Mouse (Mus musculus): ENCODE measurements around the gene Gm49387. TPM values are rescaled to one million over a fixed set of nuclear protein-coding genes. Genes with fewer than 3 reads are reported as not detected.
A peak's percentile ranks its signal among the peaks of the same experiment; 100 is the strongest.

Gene Gm49387
- 1.7 and 1.9 TPM in 2 replicates for polyA plus RNA-seq (2015; fragmentation: Nextera tagmentation; extraction: Ambion mirVana)

- TF ChIP-seq EP300 (IDR thresholded peaks at IDR 0.05) (no peak), CTCF (IDR thresholded peaks at IDR 0.05) (no peak)
- Histone ChIP-seq H3K9me3 (ENCODE audit: low read length) (no peaks in the 10 kb centered on the region), H3K4me2 (replicated peaks; ENCODE audit: low read depth, low read length) (peak within 1 kb of the TSS; percentile 82), H3K36me3 (ENCODE audit: insufficient read depth, low read length) (no peaks in the 10 kb centered on the region), H3K9ac (replicated peaks; ENCODE audit: low read depth) (peak within 1 kb of the TSS; percentile 64), H3K27me3 (replicated peaks; ENCODE audit: insufficient read depth, low read length) (no peaks in the 10 kb centered on the region), H3K4me3 (ENCODE audit: low read depth, low read length) (peak within 1 kb of the TSS; percentile 70), H3K4me1 (ENCODE audit: insufficient read depth, low read depth, low read length) (peaks cover 13% of the 10 kb centered on the region; the same call in 1 of the 2 replicates), H3K27ac (ENCODE audit: low read length) (peak within 1 kb of the TSS; percentile 38; the same call in 1 of the 2 replicates)
- DNase-seq (ENCODE audit: low spot score) (peak; percentile 41), ATAC-seq (peak; percentile 8)
- WGBS: 3% methylated on average over 26 of the region's 26 CpGs
Observed at GRCm38 (mm10) chr14:31640346-31640889, at the start of gene Gm49387. Gene Gm49387 (minus strand): TSS chr14:31640878.

DNA sequence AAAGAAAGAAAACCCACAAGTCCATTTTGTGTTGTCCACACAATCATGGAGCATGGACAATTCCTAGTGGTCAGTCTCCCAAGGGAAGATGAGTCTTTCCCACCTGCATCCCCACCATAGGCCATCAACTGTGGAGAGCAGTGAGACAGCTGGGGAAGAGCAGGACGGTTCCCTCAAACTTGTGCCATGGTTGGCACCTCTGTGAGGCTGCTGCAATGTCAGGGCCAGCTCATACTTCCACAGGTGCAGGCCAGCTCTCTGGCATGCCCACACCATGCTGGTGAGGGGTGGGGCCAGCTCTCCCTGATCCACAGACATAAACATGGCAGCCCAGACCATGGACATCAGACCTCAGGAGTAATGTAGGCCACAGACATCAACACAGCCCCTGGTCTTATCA lies 45.6 kb upstream of the Gm49387 start:
- no peak overlapping the region for H3K4me3 ChIP-seq (ENCODE audit: low read depth, low read length)
- ATAC-seq: no peak
- H3K9ac ChIP-seq (replicated peaks; ENCODE audit: low read depth): no peak overlapping the region
- no peaks in the 10 kb centered on the region for H3K36me3 ChIP-seq (ENCODE audit: insufficient read depth, low read length)
- H3K27ac ChIP-seq (ENCODE audit: low read length): no peak overlapping the region
- H3K4me2 ChIP-seq (replicated peaks; ENCODE audit: low read depth, low read length): no peak overlapping the region
- peaks cover 3% of the 10 kb centered on the region; the same call in 1 of the 2 replicates for H3K4me1 ChIP-seq (ENCODE audit: insufficient read depth, low read depth, low read length)
- H3K9me3 ChIP-seq (ENCODE audit: low read length): no peaks in the 10 kb centered on the region
- TF ChIP-seq EP300 (IDR thresholded peaks at IDR 0.05): no peak
- no peak for DNase-seq (ENCODE audit: low spot score)
- WGBS: 83% methylated on average over 1 of the region's 1 CpGs
- no peaks in the 10 kb centered on the region for H3K27me3 ChIP-seq (replicated peaks; ENCODE audit: insufficient read depth, low read length)

GRCm38 (mm10) chr14:31685680-31686079 lies 45.0 kb upstream of the Gm49387 start:
- no peaks in the 10 kb centered on the region for H3K36me3 ChIP-seq (ENCODE audit: insufficient read depth, low read length)
- H3K27ac ChIP-seq (ENCODE audit: low read length): no peak overlapping the region
- H3K27me3 ChIP-seq (replicated peaks; ENCODE audit: insufficient read depth, low read length): no peaks in the 10 kb centered on the region
- peaks cover 3% of the 10 kb centered on the region; the same call in 1 of the 2 replicates for H3K4me1 ChIP-seq (ENCODE audit: insufficient read depth, low read depth, low read length)
- no peak overlapping the region for H3K4me3 ChIP-seq (ENCODE audit: low read depth, low read length)
- H3K9ac ChIP-seq (replicated peaks; ENCODE audit: low read depth): no peak overlapping the region
- WGBS: 81% methylated on average over 10 of the region's 10 CpGs
- ATAC-seq (no peak), DNase-seq (ENCODE audit: low spot score) (no peak)
- no peak overlapping the region for H3K4me2 ChIP-seq (replicated peaks; ENCODE audit: low read depth, low read length)
- H3K9me3 ChIP-seq (ENCODE audit: low read length): no peaks in the 10 kb centered on the region
- TF ChIP-seq CTCF (IDR thresholded peaks at IDR 0.05) (no peak), EP300 (IDR thresholded peaks at IDR 0.05) (no peak)

DNA sequence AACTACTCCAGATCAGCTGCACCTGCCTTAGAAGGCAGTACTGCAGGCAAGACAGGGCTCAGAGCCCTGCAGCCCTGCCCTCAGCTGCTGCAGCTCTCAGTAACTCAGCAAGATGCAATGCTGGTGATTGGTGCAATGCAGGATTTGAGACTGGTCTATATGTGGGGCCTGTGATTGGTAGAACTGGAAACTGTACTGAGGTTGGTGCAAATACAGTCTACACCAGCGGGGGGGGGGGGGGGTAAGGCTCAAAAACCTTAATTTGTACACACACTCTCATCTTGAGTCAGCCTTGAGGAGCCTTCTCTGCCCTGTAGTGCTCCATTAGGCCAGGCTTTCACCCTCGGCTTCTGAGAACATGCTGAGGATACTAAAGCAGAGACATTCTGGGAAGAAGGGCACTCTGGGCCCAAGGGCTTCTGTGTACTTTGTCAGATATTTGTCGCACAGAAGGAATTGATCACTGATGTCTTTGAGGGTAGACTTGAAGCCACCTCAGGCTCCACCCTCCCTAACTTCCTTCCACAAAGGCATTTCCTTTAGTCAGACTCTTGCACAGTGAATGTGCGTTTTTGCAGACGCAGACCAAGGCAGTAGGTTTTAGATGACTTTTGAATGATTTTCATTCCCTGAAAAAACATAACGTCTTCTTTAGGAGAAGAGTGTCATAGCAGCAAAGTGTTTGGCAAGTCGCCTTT lies 43.8 kb upstream of the Gm49387 start:
- H3K9me3 ChIP-seq (ENCODE audit: low read length): no peaks in the 10 kb centered on the region
- WGBS: 49% methylated on average over 7 of the region's 7 CpGs

GRCm38 (mm10) chr14:31683610-31684009 lies 42.9 kb upstream of the Gm49387 start:
- Histone ChIP-seq H3K4me2 (replicated peaks; ENCODE audit: low read depth, low read length) (no peak overlapping the region), H3K4me3 (ENCODE audit: low read depth, low read length) (no peak overlapping the region), H3K27ac (ENCODE audit: low read length) (no peak overlapping the region), H3K27me3 (replicated peaks; ENCODE audit: insufficient read depth, low read length) (no peaks in the 10 kb centered on the region), H3K9ac (replicated peaks; ENCODE audit: low read depth) (no peak overlapping the region), H3K36me3 (ENCODE audit: insufficient read depth, low read length) (no peaks in the 10 kb centered on the region), H3K9me3 (ENCODE audit: low read length) (no peaks in the 10 kb centered on the region), H3K4me1 (ENCODE audit: insufficient read depth, low read depth, low read length) (peaks cover 3% of the 10 kb centered on the region; the same call in 1 of the 2 replicates)
- ATAC-seq: no peak
- 88% methylated on average over 2 of the region's 2 CpGs for WGBS
- no peak for DNase-seq (ENCODE audit: low spot score)
- TF ChIP-seq EP300 (IDR thresholded peaks at IDR 0.05) (no peak), CTCF (IDR thresholded peaks at IDR 0.05) (no peak)

More for the DNA sequence above, 43.8 kb upstream of the Gm49387 start:
- Histone ChIP-seq H3K27me3 (replicated peaks; ENCODE audit: insufficient read depth, low read length) (no peaks in the 10 kb centered on the region), H3K36me3 (ENCODE audit: insufficient read depth, low read length) (no peaks in the 10 kb centered on the region), H3K9ac (replicated peaks; ENCODE audit: low read depth) (no peak overlapping the region), H3K27ac (ENCODE audit: low read length) (no peak overlapping the region), H3K4me2 (replicated peaks; ENCODE audit: low read depth, low read length) (no peak overlapping the region), H3K4me1 (ENCODE audit: insufficient read depth, low read depth, low read length) (peaks cover 3% of the 10 kb centered on the region; the same call in 1 of the 2 replicates), H3K4me3 (ENCODE audit: low read depth, low read length) (no peak overlapping the region)
- TF ChIP-seq CTCF (IDR thresholded peaks at IDR 0.05): no peak
- TF ChIP-seq EP300 (IDR thresholded peaks at IDR 0.05): no peak
- ATAC-seq: no peak
- no peak for DNase-seq (ENCODE audit: low spot score)

- DNase-seq (ENCODE audit: low spot score) (no peak), ATAC-seq (0 out of 2 replicates have a peak, but pooled peaks have one; percentile 32)
Observed at GRCm38 (mm10) chr14:31681931-31682555, 41.4 kb upstream of the Gm49387 start.

More at GRCm38 (mm10) chr14:31681931-31682555, 41.4 kb upstream of the Gm49387 start:
- Histone ChIP-seq H3K27ac (ENCODE audit: low read length) (peak overlapping the region; percentile 39), H3K9ac (replicated peaks; ENCODE audit: low read depth) (no peak overlapping the region), H3K4me1 (ENCODE audit: insufficient read depth, low read depth, low read length) (peaks cover 3% of the 10 kb centered on the region; the same call in 1 of the 2 replicates), H3K4me2 (replicated peaks; ENCODE audit: low read depth, low read length) (no peak overlapping the region), H3K27me3 (replicated peaks; ENCODE audit: insufficient read depth, low read length) (no peaks in the 10 kb centered on the region), H3K9me3 (ENCODE audit: low read length) (no peaks in the 10 kb centered on the region), H3K36me3 (ENCODE audit: insufficient read depth, low read length) (no peaks in the 10 kb centered on the region), H3K4me3 (ENCODE audit: low read depth, low read length) (no peak overlapping the region)
- WGBS: 29% methylated on average over 5 of the region's 5 CpGs
- TF ChIP-seq EP300 (IDR thresholded peaks at IDR 0.05): no peak
- no peak for TF ChIP-seq CTCF (IDR thresholded peaks at IDR 0.05)

Measured in lung, postnatal 0 days (tissue).